ENCODE assay signal across 29 mouse cellular contexts in the genomic region with DNA sequence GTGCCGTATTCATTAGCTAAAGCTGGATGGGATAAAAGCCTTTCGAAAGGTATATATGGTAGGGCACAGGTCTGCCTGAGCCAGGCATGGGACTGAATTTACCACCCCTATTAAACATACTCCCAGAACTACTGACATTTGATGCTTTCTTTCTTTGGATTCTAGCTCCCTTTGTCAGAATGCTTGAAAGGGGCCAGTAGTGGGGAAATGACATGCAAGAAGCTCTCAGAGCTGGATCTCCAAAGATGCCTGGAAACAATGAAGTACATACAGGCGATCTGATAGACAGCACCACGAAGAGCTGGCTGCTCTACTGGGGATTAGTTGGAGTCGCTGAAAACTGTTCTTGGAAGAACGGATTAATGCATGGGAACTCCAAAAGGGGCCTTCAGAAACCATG. TPM values are rescaled to one million over a fixed set of nuclear protein-coding genes. Genes with fewer than 3 reads are reported as not detected.
DNase-seq lines count a peak whose midpoint lies in the region; ATAC-seq and TF ChIP-seq lines count a peak whose summit lies in the region.
"Had no signal": no experiment of that assay in that cellular context is flagged by ENCODE, and none has a peak within 500 bp of the region (broad histone marks: within the 10 kb centered on the region; RNA-seq: fewer than 3 reads in every experiment).

No protein-coding gene starts in this region.

- no peak overlapping the region for H3K4me2 ChIP-seq in heart, embryonic 13.5 days
- H3K4me2 ChIP-seq in midbrain, postnatal 0 days (ENCODE audit: low read depth, low read length, poor library complexity, severe bottlenecking) = no peak overlapping the region
- no peak overlapping the region for H3K4me2 ChIP-seq in neural tube, embryonic 13.5 days
- H3K4me2 ChIP-seq: forebrain, embryonic 15.5 days; heart, embryonic 15.5 days; liver, embryonic 15.5 days; lung, embryonic 14.5 days; midbrain, embryonic 13.5 days; neural tube, embryonic 12.5 days had no signal

- DNase-seq in heart, adult 18-20 months = no peak
- no peak for DNase-seq in midbrain, embryonic 10.5 days (ENCODE audit: low spot score)
- no peak for DNase-seq in midbrain, postnatal 0 days (ENCODE audit: low spot score)
- peak; percentile 65 for DNase-seq in NIH3T3 (ENCODE audit: low read depth)
- no peak for DNase-seq in gastrocnemius, adult 2 months
- DNase-seq: cerebellum, adult 18-20 months; kidney, adult 8-10 months; layer of hippocampus, postnatal 36 days; lung, embryonic 14.5 days; lung, postnatal 14 days; thymus, adult 2 months; thymus, postnatal 36 days had no signal

- H3K27ac ChIP-seq in heart, embryonic 13.5 days (replicated peaks) = peak overlapping the region; percentile 20; the same call in 1 of the 2 replicates
- H3K27ac ChIP-seq in midbrain, embryonic 10.5 days (replicated peaks) = peak overlapping the region; percentile 75
- no peak overlapping the region for H3K27ac ChIP-seq in midbrain, postnatal 0 days (ENCODE audit: low read depth, low read length)
- peak overlapping the region; percentile 23 for H3K27ac ChIP-seq in neural tube, embryonic 13.5 days (replicated peaks)
- no peak overlapping the region for H3K27ac ChIP-seq in gastrocnemius, adult 2 months
- H3K27ac ChIP-seq: forebrain, embryonic 15.5 days; heart, embryonic 15.5 days; kidney, postnatal 0 days; liver, embryonic 15.5 days; midbrain, embryonic 13.5 days; neural tube, embryonic 12.5 days had no signal

- no peak for ATAC-seq in heart, embryonic 13.5 days (ENCODE audit: extremely low read depth, insufficient number of reproducible peaks, low FRiP score, low TSS enrichment)
- ATAC-seq in midbrain, postnatal 0 days (ENCODE audit: low FRiP score) = no peak
- no peak for ATAC-seq in neural tube, embryonic 13.5 days (ENCODE audit: low read depth)
- ATAC-seq: CD4-positive, CD25-positive, alpha-beta regulatory T cell, adult 4 months; intestine, embryonic 16.5 days; midbrain, embryonic 13.5 days had no signal

- no peaks in the 10 kb centered on the region for H3K9me3 ChIP-seq in heart, embryonic 13.5 days
- H3K9me3 ChIP-seq in midbrain, embryonic 10.5 days (replicated peaks) = no peaks in the 10 kb centered on the region; the same call in 1 of the 2 replicates
- no peaks in the 10 kb centered on the region for H3K9me3 ChIP-seq in midbrain, postnatal 0 days (ENCODE audit: low read length)
- no peaks in the 10 kb centered on the region for H3K9me3 ChIP-seq in neural tube, embryonic 13.5 days
- H3K9me3 ChIP-seq: forebrain, embryonic 15.5 days; heart, embryonic 15.5 days; liver, embryonic 15.5 days; midbrain, embryonic 13.5 days; neural tube, embryonic 12.5 days had no signal

- peaks cover 35% of the 10 kb centered on the region for H3K4me1 ChIP-seq in heart, embryonic 13.5 days
- peaks cover 56% of the 10 kb centered on the region for H3K4me1 ChIP-seq in midbrain, embryonic 10.5 days
- no peaks in the 10 kb centered on the region; the same call in 1 of the 2 replicates for H3K4me1 ChIP-seq in midbrain, postnatal 0 days (ENCODE audit: insufficient read depth, low read length)
- H3K4me1 ChIP-seq in neural tube, embryonic 13.5 days (replicated peaks) = peaks cover 54% of the 10 kb centered on the region
- H3K4me1 ChIP-seq: liver, embryonic 15.5 days had no signal

- intact Hi-C loops in gastrocnemius, adult 2 months (cut with DNase I) = no loop called here

- no peaks in the 10 kb centered on the region for H3K36me3 ChIP-seq in heart, embryonic 13.5 days
- H3K36me3 ChIP-seq in midbrain, embryonic 10.5 days = no peaks in the 10 kb centered on the region; the same call in 1 of the 2 replicates
- H3K36me3 ChIP-seq in midbrain, postnatal 0 days (ENCODE audit: insufficient read depth, low read length) = no peaks in the 10 kb centered on the region
- no peaks in the 10 kb centered on the region for H3K36me3 ChIP-seq in neural tube, embryonic 13.5 days
- H3K36me3 ChIP-seq: forebrain, embryonic 15.5 days; heart, embryonic 15.5 days; liver, embryonic 15.5 days; midbrain, embryonic 13.5 days; neural tube, embryonic 12.5 days had no signal

- no peak for TF ChIP-seq CTCF in midbrain, postnatal 0 days (IDR thresholded peaks at IDR 0.05)
- TF ChIP-seq CTCF in gastrocnemius, adult 2 months (IDR thresholded peaks at IDR 0.05) = no peak

- 52% methylated on average over 6 of the region's 6 CpGs for WGBS in heart, embryonic 13.5 days
- WGBS in midbrain, embryonic 10.5 days = 62% methylated on average over 6 of the region's 6 CpGs
- 35% methylated on average over 6 of the region's 6 CpGs for WGBS in midbrain, postnatal 0 days
- WGBS in neural tube, embryonic 13.5 days = 57% methylated on average over 6 of the region's 6 CpGs

- H3K27me3 ChIP-seq in heart, embryonic 13.5 days (replicated peaks) = 0 out of 2 replicates have a peak, but pooled peaks cover 4% of the 10 kb centered on the region
- no peaks in the 10 kb centered on the region for H3K27me3 ChIP-seq in midbrain, embryonic 10.5 days (ENCODE audit: low read depth, poor library complexity, severe bottlenecking)
- no peaks in the 10 kb centered on the region for H3K27me3 ChIP-seq in midbrain, postnatal 0 days (ENCODE audit: insufficient read depth, low read length)
- no peaks in the 10 kb centered on the region for H3K27me3 ChIP-seq in neural tube, embryonic 13.5 days
- H3K27me3 ChIP-seq: forebrain, embryonic 15.5 days; heart, embryonic 15.5 days; liver, embryonic 15.5 days; midbrain, embryonic 13.5 days; neural tube, embryonic 12.5 days had no signal

- H3K9ac ChIP-seq in heart, embryonic 13.5 days = no peak overlapping the region
- no peak overlapping the region for H3K9ac ChIP-seq in midbrain, postnatal 0 days (replicated peaks; ENCODE audit: low read length, poor library complexity, severe bottlenecking)
- no peak overlapping the region for H3K9ac ChIP-seq in neural tube, embryonic 13.5 days
- H3K9ac ChIP-seq: forebrain, embryonic 15.5 days; heart, embryonic 15.5 days; liver, embryonic 15.5 days; lung, embryonic 14.5 days; midbrain, embryonic 13.5 days; neural tube, embryonic 12.5 days had no signal

- no peak overlapping the region for H3K4me3 ChIP-seq in heart, embryonic 13.5 days
- no peak overlapping the region for H3K4me3 ChIP-seq in midbrain, embryonic 10.5 days
- no peak overlapping the region for H3K4me3 ChIP-seq in midbrain, postnatal 0 days (ENCODE audit: low read depth, low read length)
- no peak overlapping the region for H3K4me3 ChIP-seq in neural tube, embryonic 13.5 days
- no peak overlapping the region for H3K4me3 ChIP-seq in gastrocnemius, adult 2 months
- H3K4me3 ChIP-seq: forebrain, embryonic 15.5 days; heart, embryonic 15.5 days; liver, embryonic 15.5 days; midbrain, embryonic 13.5 days; neural tube, embryonic 12.5 days had no signal

RNA-seq across cellular contexts. Expression of a gene that starts 16.0 kb away (rescaled TPM):
- polyA plus RNA-seq in heart, embryonic 13.5 days (2015; fragmentation: Nextera tagmentation; extraction: Ambion mirVana) = 0.28 and 0.29 TPM in 2 replicates
- total RNA-seq in heart, adult 18-20 months (2021) = not detected
- 18.3 and 22.1 TPM in 2 replicates for polyA plus RNA-seq in midbrain, embryonic 10.5 days (2016; fragmentation: Nextera tagmentation; extraction: Ambion mirVana)
- 22.5 and 30.7 TPM in 2 replicates for total RNA-seq in midbrain, postnatal 0 days (2014; rRNA removed)
- 24.2 and 29.3 TPM in 2 replicates for polyA plus RNA-seq in midbrain, postnatal 0 days (2015; fragmentation: Nextera tagmentation; extraction: Ambion mirVana)
- polyA plus RNA-seq in neural tube, embryonic 13.5 days (2015; fragmentation: Nextera tagmentation; extraction: Ambion mirVana) = 39.9 and 40.9 TPM in 2 replicates
- total RNA-seq in gastrocnemius, adult 2 months (2021) = not detected
- total RNA-seq: adrenal gland, adult 2 months; adrenal gland, postnatal 36 days; common myeloid progenitor, adult 5-6 weeks; gastrocnemius, adult 18-20 months; heart, adult 8-10 months; heart, postnatal 25 days; liver, adult 2 months had no signal
- polyA plus RNA-seq: adrenal gland, adult 2 months; CD4-positive, CD25-positive, alpha-beta regulatory T cell, adult 4 months; intestine, embryonic 16.5 days; kidney, postnatal 0 days; liver, adult 2 months; liver, embryonic 15.5 days; lung, embryonic 14.5 days; thymus, adult 2 months had no signal

Comparison
In these comparisons a context has a peak if more than half of its experiments do, and no peak if none do; other contexts are left out.
1. H3K27ac ChIP-seq: peak in heart, embryonic 13.5 days (single experiment), midbrain, embryonic 10.5 days (single experiment) and neural tube, embryonic 13.5 days (single experiment); none in midbrain, postnatal 0 days (single experiment) and gastrocnemius, adult 2 months (single experiment).
2. RNA of a gene that starts 16.0 kb away (polyA plus RNA-seq): 39.9 to 40.9 TPM in neural tube, embryonic 13.5 days, 24.2 to 29.3 TPM in midbrain, postnatal 0 days and 18.3 to 22.1 TPM in midbrain, embryonic 10.5 days; 0.28 to 0.29 TPM in heart, embryonic 13.5 days; every median in the first group is over 10 times any median in the second.